Mouse (Mus musculus) stomach, postnatal 0 days (tissue): ENCODE data around the gene Atxn2. TPM values are rescaled to one million over a fixed set of nuclear protein-coding genes. Genes with fewer than 3 reads are reported as not detected.

Experiments used
- ATAC-seq: fragments of 200-750 bp; cut with Nextera tagmentation; 2 replicates; pipeline ENCODE4 v1.8.0; 2017; ENCODE audit not compliant: low FRiP score, low TSS enrichment
- DNase-seq: peaks from one replicate; pipeline ENCODE4 v3.0.0-alpha.2; 2016; ENCODE audit warnings: low spot score
- H3K27ac ChIP-seq: fragments of 300-500 bp; sonication (generic); replicated peaks from 2 replicates; pipeline ENCODE4 v1.5.1; 2014; ENCODE audit warnings: mild to moderate bottlenecking, control low read depth
- H3K27me3 ChIP-seq: fragments of 300-500 bp; sonication (generic); 2 replicates; pipeline ENCODE4 v1.6.1; 2014; ENCODE audit warnings: low read length; ENCODE audit not compliant: control insufficient read depth, insufficient read depth
- H3K36me3 ChIP-seq: fragments of 300-500 bp; sonication (generic); 2 replicates; pipeline ENCODE4 v1.6.1; 2014; ENCODE audit warnings: low read length, mixed read lengths; ENCODE audit not compliant: control insufficient read depth, insufficient read depth
- H3K4me1 ChIP-seq: fragments of 300-500 bp; sonication (generic); replicated peaks from 2 replicates; pipeline ENCODE4 v1.6.1; 2014; ENCODE audit warnings: antibody characterized with exemption; ENCODE audit not compliant: control insufficient read depth, insufficient read depth
- H3K4me2 ChIP-seq: fragments of 300-500 bp; sonication (generic); replicated peaks from 2 replicates; pipeline ENCODE4 v1.6.1; 2014; ENCODE audit warnings: low read depth, mild to moderate bottlenecking, control low read depth, moderate library complexity
- H3K4me3 ChIP-seq: fragments of 300-500 bp; sonication (generic); 2 replicates; pipeline ENCODE4 v1.5.1; 2014; ENCODE audit warnings: low read depth, low read length, control low read depth
- H3K9ac ChIP-seq: fragments of 300-500 bp; sonication (generic); 2 replicates; pipeline ENCODE4 v1.6.1; 2014; ENCODE audit warnings: mild to moderate bottlenecking, low read length, control low read depth, mixed read lengths
- H3K9me3 ChIP-seq: fragments of 300-500 bp; sonication (generic); 2 replicates; pipeline ENCODE4 v1.6.1; 2016; ENCODE audit warnings: low read length; ENCODE audit not compliant: control insufficient read depth
- CTCF ChIP-seq: IDR thresholded peaks from 2 replicates; pipeline ENCODE4 v1.5.1; 2016; ENCODE audit warnings: antibody characterized with exemption, low read depth, mild to moderate bottlenecking, moderate library complexity
- EP300 ChIP-seq: optimal IDR thresholded peaks from 2 replicates; pipeline ENCODE3; 2016; ENCODE audit warnings: antibody characterized with exemption
- WGBS: fragments of 180-500 bp; shearing (Covaris S2); extraction: QIAGEN DNeasy Blood & Tissue Kit; methylation state at CpG from one replicate; pipeline ENCODE4 v1.1.7; 2014; 5-methylcytosine and 5-hydroxymethylcytosine counted together
- polyA plus RNA-seq: library from polyadenylated mRNA; unstranded; fragments of >200 nt; fragmentation: Nextera tagmentation; extraction: Ambion mirVana; gene quantifications from 2 replicates; pipeline ENCODE4 v1.2.1, GENCODE M21; 2015

The Atxn2 gene
- polyA plus RNA-seq, 1 experiment from 2014 or later, result 30.5 TPM

GRCm38 (mm10) chr5:121668411-121668810 is 42.7 kb upstream of the Atxn2 start:
- Histone ChIP-seq H3K9ac (no peak overlapping the region), H3K4me1 (no peaks in the 10 kb centered on the region), H3K4me3 (no peak overlapping the region), H3K4me2 (no peak overlapping the region), H3K27me3 (no peaks in the 10 kb centered on the region), H3K9me3 (no peaks in the 10 kb centered on the region), H3K36me3 (peaks cover 5% of the 10 kb centered on the region), H3K27ac (no peak overlapping the region)
- DNase-seq, result no peak
- WGBS, result 47% methylated on average over 6 of the region's 6 CpGs
- TF ChIP-seq EP300 (no peak), CTCF (no peak)
- ATAC-seq, result no peak

GRCm38 (mm10) chr5:121670412-121670811 is 40.7 kb upstream of the Atxn2 start:
- TF ChIP-seq CTCF (peak; percentile 64), EP300 (no peak)
- no peak overlapping the region for H3K9ac ChIP-seq
- peaks cover 5% of the 10 kb centered on the region for H3K36me3 ChIP-seq
- 84% methylated on average over 3 of the region's 3 CpGs for WGBS
- no peak for ATAC-seq
- H3K4me2 ChIP-seq, result no peak overlapping the region
- H3K4me3 ChIP-seq, result no peak overlapping the region
- peak; percentile 40 for DNase-seq
- no peaks in the 10 kb centered on the region for H3K9me3 ChIP-seq
- no peak overlapping the region for H3K27ac ChIP-seq
- H3K27me3 ChIP-seq, result no peaks in the 10 kb centered on the region
- no peaks in the 10 kb centered on the region for H3K4me1 ChIP-seq

- DNase-seq, result no peak
These were observed 28.9 kb upstream of the Atxn2 start for GRCm38 (mm10) chr5:121682250-121682649.

DNA sequence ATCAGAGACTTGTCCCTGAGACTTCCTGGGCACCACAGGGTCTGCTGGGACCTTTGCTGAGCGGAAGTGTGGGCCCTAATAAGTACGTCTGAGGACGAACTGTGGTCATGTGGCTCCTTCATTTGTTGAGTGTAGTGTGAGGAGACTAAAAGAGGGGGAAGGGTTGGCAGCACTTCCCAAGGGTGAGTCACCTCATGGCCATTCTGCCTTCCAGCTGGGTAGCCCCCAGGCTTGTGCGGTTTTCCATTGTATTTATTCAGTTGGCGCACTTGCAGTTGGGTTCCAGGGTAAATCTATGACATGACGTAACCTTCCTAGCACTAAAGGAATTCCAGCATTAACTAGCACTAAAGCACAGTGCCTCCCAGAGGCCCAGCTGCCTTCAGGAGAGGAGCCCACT is 25.6 kb upstream of the Atxn2 start:
- no peak overlapping the region for H3K4me2 ChIP-seq
- no peak for TF ChIP-seq CTCF
- no peak for TF ChIP-seq EP300
- no peak for ATAC-seq
- no peak overlapping the region for H3K4me3 ChIP-seq
- peaks cover 31% of the 10 kb centered on the region for H3K36me3 ChIP-seq
- no peaks in the 10 kb centered on the region for H3K27me3 ChIP-seq
- no peaks in the 10 kb centered on the region for H3K9me3 ChIP-seq
- no peaks in the 10 kb centered on the region for H3K4me1 ChIP-seq
- H3K9ac ChIP-seq, result no peak overlapping the region
- 86% methylated on average over 6 of the region's 6 CpGs for WGBS
- DNase-seq, result no peak
- H3K27ac ChIP-seq, result no peak overlapping the region

More at GRCm38 (mm10) chr5:121682250-121682649, 28.9 kb upstream of the Atxn2 start:
- H3K4me1 ChIP-seq, result no peaks in the 10 kb centered on the region
- no peak overlapping the region for H3K9ac ChIP-seq
- WGBS, result 100% methylated on average over 2 of the region's 2 CpGs
- no peak overlapping the region for H3K27ac ChIP-seq
- H3K27me3 ChIP-seq, result no peaks in the 10 kb centered on the region
- H3K9me3 ChIP-seq, result no peaks in the 10 kb centered on the region
- no peak for TF ChIP-seq EP300
- no peak for TF ChIP-seq CTCF
- no peak for ATAC-seq
- no peak overlapping the region for H3K4me2 ChIP-seq
- peaks cover 45% of the 10 kb centered on the region for H3K36me3 ChIP-seq
- no peak overlapping the region for H3K4me3 ChIP-seq

GRCm38 (mm10) chr5:121686113-121686898 is 24.8 kb upstream of the Atxn2 start:
- H3K9ac ChIP-seq, result no peak overlapping the region
- no peak overlapping the region for H3K4me2 ChIP-seq
- WGBS, result 70% methylated on average over 15 of the region's 15 CpGs
- no peak overlapping the region for H3K27ac ChIP-seq
- H3K4me3 ChIP-seq, result no peak overlapping the region
- DNase-seq, result no peak
- H3K4me1 ChIP-seq, result no peaks in the 10 kb centered on the region
- H3K27me3 ChIP-seq, result no peaks in the 10 kb centered on the region
- no peaks in the 10 kb centered on the region for H3K9me3 ChIP-seq
- peaks cover 24% of the 10 kb centered on the region for H3K36me3 ChIP-seq
- ATAC-seq, result no peak
- peak; percentile 53 for TF ChIP-seq CTCF
- TF ChIP-seq EP300, result no peak
